Mouse (Mus musculus) heart, embryonic 15.5 days (tissue): ENCODE measurements around the gene Adamts7. TPM values are rescaled to one million over a fixed set of nuclear protein-coding genes. Genes with fewer than 3 reads are reported as not detected.

ENCODE experiments used
- ATAC-seq: fragments of 200-750 bp; cut with Nextera tagmentation; replicated peaks from 2 replicates; pipeline ENCODE4 v1.8.0; 2017; ENCODE audit warnings: low read depth, moderate TSS enrichment; ENCODE audit not compliant: insufficient number of reproducible peaks, insufficient read depth, low FRiP score
- H3K27ac ChIP-seq: fragments of 300-500 bp; sonication (generic); 2 replicates; pipeline ENCODE4 v1.5.1; 2015; ENCODE audit warnings: mild to moderate bottlenecking, inconsistent platforms
- H3K27me3 ChIP-seq: fragments of 300-500 bp; sonication (generic); 2 replicates; pipeline ENCODE4 v1.6.1; 2015; ENCODE audit warnings: inconsistent platforms
- H3K36me3 ChIP-seq: fragments of 300-500 bp; sonication (generic); 2 replicates; pipeline ENCODE4 v1.6.1; 2015; ENCODE audit warnings: mild to moderate bottlenecking, inconsistent platforms
- H3K4me1 ChIP-seq: fragments of 300-500 bp; sonication (generic); replicated peaks from 2 replicates; pipeline ENCODE4 v1.6.1; 2015; ENCODE audit warnings: inconsistent platforms
- H3K4me2 ChIP-seq: fragments of 300-500 bp; sonication (generic); 2 replicates; pipeline ENCODE4 v1.6.1; 2015; ENCODE audit warnings: inconsistent platforms, mild to moderate bottlenecking, moderate library complexity
- H3K4me3 ChIP-seq: fragments of 300-500 bp; sonication (generic); 2 replicates; pipeline ENCODE4 v1.5.1; 2015; ENCODE audit warnings: mild to moderate bottlenecking, inconsistent platforms
- H3K9ac ChIP-seq: fragments of 300-500 bp; sonication (generic); 2 replicates; pipeline ENCODE4 v1.6.1; 2015; ENCODE audit warnings: mild to moderate bottlenecking, inconsistent platforms
- H3K9me3 ChIP-seq: fragments of 300-500 bp; sonication (generic); replicated peaks from 2 replicates; pipeline ENCODE4 v1.6.1; 2016; ENCODE audit warnings: inconsistent platforms
- WGBS: fragments of 180-500 bp; shearing (Covaris S2); methylation state at CpG from one replicate; pipeline ENCODE4 v1.1.7; 2015; ENCODE audit warnings: mixed read lengths; 5-methylcytosine and 5-hydroxymethylcytosine counted together
- polyA plus RNA-seq: library from polyadenylated mRNA; unstranded; fragments of >200 nt; fragmentation: Nextera tagmentation; extraction: Ambion mirVana; gene quantifications from 2 replicates; pipeline ENCODE4 v1.2.1, GENCODE M21; 2015

Gene Adamts7
- polyA plus RNA-seq, 1 experiment from 2014 or later = 8.9 TPM

- no peak overlapping the region for H3K27ac ChIP-seq
- ATAC-seq = no peak
- WGBS = 30% methylated on average over 7 of the region's 7 CpGs
- H3K4me3 ChIP-seq = peak overlapping the region; percentile 42
- H3K27me3 ChIP-seq = no peaks in the 10 kb centered on the region
- H3K9me3 ChIP-seq = no peaks in the 10 kb centered on the region
- H3K4me1 ChIP-seq = peaks cover 20% of the 10 kb centered on the region
- no peak overlapping the region for H3K9ac ChIP-seq
- peak overlapping the region; percentile 53 for H3K4me2 ChIP-seq
- no peaks in the 10 kb centered on the region for H3K36me3 ChIP-seq
Measured at GRCm38 (mm10) chr9:90125416-90126099, 37.3 kb upstream of the Adamts7 start.

- peak overlapping the region; percentile 29; the same call in 1 of the 2 replicates for H3K9ac ChIP-seq
- H3K4me1 ChIP-seq = peaks cover 20% of the 10 kb centered on the region
- H3K4me2 ChIP-seq = peak overlapping the region; percentile 53
- 0 out of 2 replicates have a peak overlapping the region, but pooled peaks have one; percentile 1 for H3K27ac ChIP-seq
- H3K4me3 ChIP-seq = peak overlapping the region; percentile 42
- H3K36me3 ChIP-seq = no peaks in the 10 kb centered on the region
- H3K27me3 ChIP-seq = no peaks in the 10 kb centered on the region
- peak; percentile 33; the same call in 1 of the 2 replicates for ATAC-seq
- WGBS = 3% methylated on average over 30 of the region's 30 CpGs
- no peaks in the 10 kb centered on the region for H3K9me3 ChIP-seq
Measured at GRCm38 (mm10) chr9:90126260-90127010, 36.4 kb upstream of the Adamts7 start.

DNA sequence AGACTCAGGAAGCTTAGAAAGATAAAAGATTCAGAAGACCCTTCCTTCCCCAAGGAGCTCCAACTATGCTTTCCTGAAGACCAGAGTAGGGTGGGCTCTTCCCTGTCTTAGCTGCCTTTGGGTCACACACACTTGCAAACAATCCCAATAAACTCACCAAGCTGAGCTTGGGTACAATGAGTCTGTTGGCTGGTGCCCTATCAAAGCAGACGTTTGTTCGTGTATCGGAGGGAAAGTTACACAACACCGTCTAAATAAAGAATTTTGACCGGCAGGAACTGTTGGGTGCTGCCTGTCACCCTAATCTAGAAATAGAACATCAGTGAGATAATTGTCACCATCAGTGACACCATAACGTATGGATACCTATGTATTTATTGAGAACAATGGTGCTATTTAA is 35.7 kb upstream of the Adamts7 start:
- 42% methylated on average over 6 of the region's 6 CpGs for WGBS
- H3K4me1 ChIP-seq = peaks cover 20% of the 10 kb centered on the region
- H3K4me2 ChIP-seq = peak overlapping the region; percentile 53; the same call in 1 of the 2 replicates
- H3K9me3 ChIP-seq = no peaks in the 10 kb centered on the region
- H3K27ac ChIP-seq = 0 out of 2 replicates have a peak overlapping the region, but pooled peaks have one; percentile 1
- H3K4me3 ChIP-seq = no peak overlapping the region
- H3K9ac ChIP-seq = no peak overlapping the region
- H3K36me3 ChIP-seq = no peaks in the 10 kb centered on the region
- no peak for ATAC-seq
- H3K27me3 ChIP-seq = no peaks in the 10 kb centered on the region

DNA sequence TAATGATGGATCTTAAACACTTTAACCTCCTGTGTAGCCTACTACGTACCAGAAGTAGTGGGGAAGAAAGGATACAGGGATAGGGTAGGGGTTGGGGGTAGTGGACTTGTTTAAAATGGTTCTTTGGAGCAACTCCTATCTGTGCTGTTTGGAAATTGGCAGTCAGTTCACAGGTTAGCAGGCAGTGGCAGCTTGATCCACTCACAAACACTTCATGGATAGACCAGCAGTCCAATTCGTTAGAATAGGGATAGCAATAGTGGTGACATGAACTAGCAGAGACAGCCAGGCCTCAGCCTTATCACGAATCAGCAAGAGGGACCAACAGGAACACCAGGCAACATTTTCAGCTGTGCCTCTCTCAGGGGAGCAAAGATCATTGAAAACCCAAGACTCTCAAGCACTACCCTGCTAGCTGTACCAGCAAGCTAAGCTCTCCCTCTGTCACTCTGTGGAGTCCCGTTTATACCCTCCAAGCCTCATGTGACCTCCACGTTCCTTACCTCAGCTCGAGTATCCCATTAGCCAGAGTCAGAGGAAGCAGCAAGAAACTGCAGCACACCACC is 34.1 kb upstream of the Adamts7 start:
- H3K9me3 ChIP-seq = no peaks in the 10 kb centered on the region
- WGBS = 40% methylated on average over 6 of the region's 6 CpGs
- H3K27ac ChIP-seq = peak overlapping the region; percentile 31; the same call in 1 of the 2 replicates
- no peak; the same call in 1 of the 2 replicates for ATAC-seq
- no peak overlapping the region for H3K9ac ChIP-seq
- no peaks in the 10 kb centered on the region for H3K27me3 ChIP-seq
- H3K4me1 ChIP-seq = peaks cover 23% of the 10 kb centered on the region
- H3K36me3 ChIP-seq = no peaks in the 10 kb centered on the region
- H3K4me2 ChIP-seq = no peak overlapping the region
- no peak overlapping the region for H3K4me3 ChIP-seq

DNA sequence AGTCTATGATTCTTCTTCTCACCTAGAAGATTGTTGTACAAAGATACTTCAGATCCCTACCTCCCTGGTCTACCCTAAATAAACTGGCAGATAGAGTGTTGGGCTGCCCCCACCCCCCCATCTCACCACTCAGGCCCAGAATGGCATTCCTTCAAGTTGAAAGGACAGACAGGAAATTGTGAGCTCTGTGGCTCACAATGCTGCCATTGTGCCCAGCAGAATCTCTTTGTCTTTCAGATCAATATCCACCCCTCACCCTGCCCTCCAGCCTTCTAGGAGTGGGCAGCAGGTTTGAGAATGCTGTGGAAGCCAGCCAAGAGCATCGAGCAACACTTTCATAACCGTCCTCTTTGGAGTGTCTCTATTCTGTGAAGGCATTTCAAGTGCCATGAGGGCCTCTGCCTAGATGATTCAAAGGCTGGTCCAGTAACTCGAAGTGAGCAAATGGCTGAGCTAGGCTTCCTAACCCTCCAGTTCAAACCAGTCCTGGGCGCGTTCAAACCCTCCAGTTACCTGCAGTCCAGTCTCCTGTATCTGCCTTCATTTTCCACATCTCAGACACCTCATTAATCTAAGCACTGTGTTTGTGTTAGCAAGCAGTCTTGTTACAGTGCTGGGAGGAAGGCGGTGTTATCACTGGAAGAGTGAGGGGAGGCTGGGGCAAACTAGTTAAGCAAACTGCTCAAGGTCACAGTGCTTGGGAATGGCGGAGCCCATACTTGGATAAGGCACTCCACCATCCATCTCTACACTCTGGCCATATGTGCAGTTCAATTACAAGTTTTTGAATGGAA is 29.1 kb upstream of the Adamts7 start:
- WGBS = 33% methylated on average over 7 of the region's 7 CpGs
- H3K36me3 ChIP-seq = no peaks in the 10 kb centered on the region
- H3K9me3 ChIP-seq = no peaks in the 10 kb centered on the region
- peak; percentile 75 for ATAC-seq
- H3K27ac ChIP-seq = peak overlapping the region; percentile 76
- H3K4me1 ChIP-seq = peaks cover 16% of the 10 kb centered on the region
- H3K4me2 ChIP-seq = no peak overlapping the region
- H3K9ac ChIP-seq = no peak overlapping the region
- no peaks in the 10 kb centered on the region for H3K27me3 ChIP-seq
- no peak overlapping the region for H3K4me3 ChIP-seq

GRCm38 (mm10) chr9:90135466-90135865 is 27.4 kb upstream of the Adamts7 start:
- H3K36me3 ChIP-seq = no peaks in the 10 kb centered on the region
- peaks cover 12% of the 10 kb centered on the region for H3K4me1 ChIP-seq
- H3K9ac ChIP-seq = no peak overlapping the region
- H3K27ac ChIP-seq = no peak overlapping the region
- H3K9me3 ChIP-seq = no peaks in the 10 kb centered on the region
- no peak overlapping the region for H3K4me2 ChIP-seq
- no peak overlapping the region for H3K4me3 ChIP-seq
- WGBS = 83% methylated on average over 8 of the region's 8 CpGs
- no peak for ATAC-seq
- H3K27me3 ChIP-seq = no peaks in the 10 kb centered on the region

GRCm38 (mm10) chr9:90135963-90136677 is 26.7 kb upstream of the Adamts7 start:
- H3K4me2 ChIP-seq = no peak overlapping the region
- 71% methylated on average over 9 of the region's 9 CpGs for WGBS
- H3K4me3 ChIP-seq = no peak overlapping the region
- ATAC-seq = no peak
- H3K27ac ChIP-seq = no peak overlapping the region
- no peak overlapping the region for H3K9ac ChIP-seq
- peaks cover 12% of the 10 kb centered on the region for H3K4me1 ChIP-seq
- no peaks in the 10 kb centered on the region for H3K36me3 ChIP-seq
- H3K27me3 ChIP-seq = no peaks in the 10 kb centered on the region
- no peaks in the 10 kb centered on the region for H3K9me3 ChIP-seq

DNA sequence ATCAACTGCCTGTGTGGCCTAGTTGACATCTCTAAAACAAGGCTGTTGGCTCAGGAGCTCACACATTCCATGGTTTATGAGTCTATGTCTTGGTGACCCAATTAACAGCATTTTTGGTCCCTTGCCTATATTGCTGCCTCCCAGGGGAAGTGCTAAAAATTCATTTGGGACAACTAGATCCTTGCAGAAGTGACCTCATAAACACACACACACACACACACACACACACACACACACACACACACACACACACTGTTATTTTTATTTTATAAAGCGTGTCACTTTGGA is 26.2 kb upstream of the Adamts7 start:
- no peak overlapping the region for H3K9ac ChIP-seq
- no peak overlapping the region for H3K4me2 ChIP-seq
- peaks cover 12% of the 10 kb centered on the region for H3K4me1 ChIP-seq
- no peaks in the 10 kb centered on the region for H3K27me3 ChIP-seq
- H3K4me3 ChIP-seq = no peak overlapping the region
- WGBS = 88% methylated on average over 1 of the region's 1 CpGs
- H3K27ac ChIP-seq = no peak overlapping the region
- H3K36me3 ChIP-seq = no peaks in the 10 kb centered on the region
- no peak for ATAC-seq
- no peaks in the 10 kb centered on the region for H3K9me3 ChIP-seq

- Histone ChIP-seq H3K36me3 (no peaks in the 10 kb centered on the region), H3K27ac (no peak overlapping the region; the same call in 1 of the 2 replicates), H3K4me1 (peaks cover 10% of the 10 kb centered on the region), H3K4me2 (no peak overlapping the region), H3K9me3 (no peaks in the 10 kb centered on the region), H3K9ac (no peak overlapping the region), H3K4me3 (no peak overlapping the region), H3K27me3 (no peaks in the 10 kb centered on the region)
- WGBS = 24% methylated on average over 2 of the region's 2 CpGs
- ATAC-seq = no peak
Measured at GRCm38 (mm10) chr9:90145788-90146187, 17.1 kb upstream of the Adamts7 start.

DNA sequence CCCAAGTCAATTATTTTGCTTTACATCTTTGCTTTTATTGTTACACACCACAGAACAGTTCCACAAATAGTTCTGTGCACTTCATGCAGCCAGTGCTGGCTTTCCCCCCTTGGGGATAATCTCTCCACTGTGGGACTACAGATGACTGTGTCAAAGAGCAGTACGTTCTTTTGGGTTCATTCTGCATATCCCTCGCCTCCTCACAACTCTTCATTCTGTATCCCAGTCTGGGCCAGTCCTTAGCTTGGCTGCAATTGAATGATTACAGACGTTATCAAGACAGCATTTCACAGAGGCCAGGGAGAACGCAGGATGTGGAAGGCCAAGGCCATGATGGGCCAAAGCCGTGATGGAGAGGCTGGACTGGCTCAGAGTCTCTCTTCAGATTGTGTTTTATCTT is 16.0 kb upstream of the Adamts7 start:
- Histone ChIP-seq H3K36me3 (no peaks in the 10 kb centered on the region), H3K9ac (no peak overlapping the region), H3K4me3 (no peak overlapping the region), H3K27ac (no peak overlapping the region), H3K27me3 (no peaks in the 10 kb centered on the region), H3K4me2 (no peak overlapping the region), H3K9me3 (no peaks in the 10 kb centered on the region), H3K4me1 (peaks cover 10% of the 10 kb centered on the region)
- WGBS = 51% methylated on average over 5 of the region's 5 CpGs
- ATAC-seq = no peak
